ENCODE assay signal across 23 mouse cellular contexts in the genomic region with DNA sequence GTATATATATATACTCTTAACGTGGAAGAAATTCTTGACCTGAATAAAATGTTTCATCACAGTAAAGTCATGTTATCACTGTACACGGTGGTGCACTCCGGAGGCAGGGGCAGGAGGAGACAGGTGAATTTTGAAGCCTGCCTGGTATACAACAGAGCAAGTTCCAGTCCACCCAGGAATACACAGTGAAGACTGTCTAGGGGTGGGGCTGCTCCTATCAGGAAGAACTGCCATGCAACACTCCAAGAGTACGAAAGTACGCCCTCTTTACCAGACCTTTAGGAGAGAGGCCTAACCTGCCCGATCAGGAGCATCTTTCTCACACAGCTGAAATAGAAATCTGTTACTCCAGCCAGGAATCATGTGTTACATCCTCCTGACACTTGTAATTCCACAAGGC. TPM values are rescaled to one million over a fixed set of nuclear protein-coding genes. Genes with fewer than 3 reads are reported as not detected.
DNase-seq lines count a peak whose midpoint lies in the region; ATAC-seq and TF ChIP-seq lines count a peak whose summit lies in the region.
"Had no signal": no experiment of that assay in that cellular context is flagged by ENCODE, and none has a peak within 500 bp of the region (broad histone marks: within the 10 kb centered on the region; RNA-seq: fewer than 3 reads in every experiment).

No protein-coding gene starts in this region.

- no peak for TF ChIP-seq CTCF in heart, adult 2 months (IDR thresholded peaks at IDR 0.05)
- no peak for TF ChIP-seq CTCF in intestine, postnatal 0 days (IDR thresholded peaks at IDR 0.05; ENCODE audit: low read depth)

- no peaks in the 10 kb centered on the region for H3K36me3 ChIP-seq in heart, embryonic 12.5 days
- H3K36me3 ChIP-seq in heart, adult 2 months (ENCODE audit: control insufficient read depth, insufficient read depth, low read length) = peaks cover 7% of the 10 kb centered on the region
- no peaks in the 10 kb centered on the region for H3K36me3 ChIP-seq in heart, embryonic 15.5 days
- no peaks in the 10 kb centered on the region for H3K36me3 ChIP-seq in heart, embryonic 11.5 days (ENCODE audit: control insufficient read depth, insufficient read depth, low read length)
- H3K36me3 ChIP-seq in intestine, embryonic 15.5 days = no peaks in the 10 kb centered on the region
- no peaks in the 10 kb centered on the region for H3K36me3 ChIP-seq in intestine, postnatal 0 days (ENCODE audit: control insufficient read depth, insufficient read depth)
- H3K36me3 ChIP-seq: embryonic facial prominence, embryonic 13.5 days; embryonic facial prominence, embryonic 15.5 days; forebrain, embryonic 15.5 days had no signal

- no peak overlapping the region for H3K27ac ChIP-seq in heart, embryonic 12.5 days (ENCODE audit: poor library complexity, severe bottlenecking)
- H3K27ac ChIP-seq in heart, adult 2 months = no peak overlapping the region
- no peak overlapping the region for H3K27ac ChIP-seq in heart, embryonic 15.5 days
- H3K27ac ChIP-seq in heart, embryonic 11.5 days (ENCODE audit: low read depth, low read length) = no peak overlapping the region
- H3K27ac ChIP-seq in intestine, embryonic 15.5 days = no peak overlapping the region
- no peak overlapping the region for H3K27ac ChIP-seq in intestine, postnatal 0 days (ENCODE audit: low read depth, low read length)
- H3K27ac ChIP-seq: embryonic facial prominence, embryonic 13.5 days; embryonic facial prominence, embryonic 15.5 days; forebrain, embryonic 13.5 days; forebrain, embryonic 15.5 days had no signal

- TF ChIP-seq EP300 in heart, adult 2 months (IDR thresholded peaks at IDR 0.05; ENCODE audit: insufficient read depth, low read depth, low read length) = no peak

- intact Hi-C loops in heart, adult 2 months (cut with DNase I) = no loop called here
- intact Hi-C loops in left cerebral cortex, postnatal 25 days (cut with DNase I) = no loop called here

- no peak overlapping the region for H3K9ac ChIP-seq in heart, embryonic 12.5 days
- H3K9ac ChIP-seq in heart, adult 2 months (ENCODE audit: low read depth, low read length) = no peak overlapping the region
- H3K9ac ChIP-seq in heart, embryonic 15.5 days = no peak overlapping the region
- no peak overlapping the region for H3K9ac ChIP-seq in heart, embryonic 11.5 days (ENCODE audit: low read depth, low read length)
- H3K9ac ChIP-seq in intestine, embryonic 15.5 days = no peak overlapping the region
- no peak overlapping the region for H3K9ac ChIP-seq in intestine, postnatal 0 days (ENCODE audit: low read depth, low read length)
- H3K9ac ChIP-seq: embryonic facial prominence, embryonic 13.5 days; embryonic facial prominence, embryonic 15.5 days; forebrain, embryonic 13.5 days; forebrain, embryonic 15.5 days had no signal

- no peak for DNase-seq in heart, adult 2 months
- no peak for DNase-seq in left cerebral cortex, postnatal 25 days (ENCODE audit: low spot score in 2 of 2)
- DNase-seq: adrenal gland, adult 2 months; adrenal gland, postnatal 10 days; adrenal gland, postnatal 25 days; cerebellum, adult 11 months; cerebellum, adult 18-20 months; cerebellum, adult 8-10 months; cerebellum, adult 9-11 months; cerebellum, postnatal 14 days; cerebellum, postnatal 36 days; embryo, embryonic 11 days had no signal

- peaks cover 59% of the 10 kb centered on the region for H3K4me1 ChIP-seq in heart, embryonic 12.5 days (replicated peaks)
- H3K4me1 ChIP-seq in heart, adult 2 months (ENCODE audit: control insufficient read depth, insufficient read depth, low read length) = peaks cover 4% of the 10 kb centered on the region
- H3K4me1 ChIP-seq in heart, embryonic 15.5 days (replicated peaks) = peaks cover 30% of the 10 kb centered on the region
- peaks cover 18% of the 10 kb centered on the region for H3K4me1 ChIP-seq in heart, embryonic 11.5 days (ENCODE audit: control insufficient read depth, insufficient read depth, low read length)
- H3K4me1 ChIP-seq in intestine, embryonic 15.5 days (replicated peaks) = peaks cover 3% of the 10 kb centered on the region
- H3K4me1 ChIP-seq in intestine, postnatal 0 days (replicated peaks; ENCODE audit: control insufficient read depth, insufficient read depth, low read length) = no peaks in the 10 kb centered on the region

- H3K4me3 ChIP-seq in heart, embryonic 12.5 days = no peak overlapping the region
- H3K4me3 ChIP-seq in heart, adult 2 months = no peak overlapping the region
- no peak overlapping the region for H3K4me3 ChIP-seq in heart, embryonic 15.5 days
- no peak overlapping the region for H3K4me3 ChIP-seq in heart, embryonic 11.5 days (ENCODE audit: low read depth, low read length)
- no peak overlapping the region for H3K4me3 ChIP-seq in intestine, embryonic 15.5 days (replicated peaks)
- H3K4me3 ChIP-seq in intestine, postnatal 0 days (ENCODE audit: low read depth, low read length) = no peak overlapping the region
- H3K4me3 ChIP-seq: embryonic facial prominence, embryonic 13.5 days; embryonic facial prominence, embryonic 15.5 days; forebrain, embryonic 13.5 days; forebrain, embryonic 15.5 days had no signal

- no peak for ATAC-seq in heart, embryonic 12.5 days (ENCODE audit: insufficient number of reproducible peaks, low FRiP score)
- no peak for ATAC-seq in heart, embryonic 15.5 days (replicated peaks; ENCODE audit: insufficient number of reproducible peaks, insufficient read depth, low FRiP score, low read depth)
- no peak for ATAC-seq in heart, embryonic 11.5 days (replicated peaks; ENCODE audit: insufficient number of reproducible peaks, low FRiP score, low TSS enrichment)
- ATAC-seq in intestine, embryonic 15.5 days = peak; percentile 77
- ATAC-seq in intestine, postnatal 0 days = peak; percentile 13; the same call in 1 of the 2 replicates
- no peak for ATAC-seq in megakaryocyte-erythroid progenitor cell, adult 5-6 weeks (replicated peaks; ENCODE audit: low FRiP score, low TSS enrichment, poor library complexity, severe bottlenecking)
- ATAC-seq: forebrain, embryonic 13.5 days; forebrain, embryonic 15.5 days had no signal

- no peaks in the 10 kb centered on the region for H3K27me3 ChIP-seq in heart, embryonic 12.5 days (replicated peaks)
- no peaks in the 10 kb centered on the region for H3K27me3 ChIP-seq in heart, adult 2 months (ENCODE audit: control insufficient read depth, insufficient read depth, low read length)
- H3K27me3 ChIP-seq in heart, embryonic 15.5 days = no peaks in the 10 kb centered on the region
- no peaks in the 10 kb centered on the region for H3K27me3 ChIP-seq in heart, embryonic 11.5 days (ENCODE audit: control insufficient read depth, insufficient read depth, low read length)
- H3K27me3 ChIP-seq in intestine, embryonic 15.5 days (replicated peaks) = no peaks in the 10 kb centered on the region
- no peaks in the 10 kb centered on the region for H3K27me3 ChIP-seq in intestine, postnatal 0 days (replicated peaks; ENCODE audit: control insufficient read depth, insufficient read depth, low read length)
- H3K27me3 ChIP-seq: embryonic facial prominence, embryonic 13.5 days; embryonic facial prominence, embryonic 15.5 days; forebrain, embryonic 15.5 days had no signal

- WGBS in heart, embryonic 12.5 days = 40% methylated on average over 6 of the region's 6 CpGs
- 64% methylated on average over 6 of the region's 6 CpGs for WGBS in heart, adult 2 months
- WGBS in heart, embryonic 15.5 days = 52% methylated on average over 6 of the region's 6 CpGs
- WGBS in heart, embryonic 11.5 days (ENCODE audit: insufficient replicate concordance) = 48% methylated on average over 6 of the region's 6 CpGs
- WGBS in intestine, embryonic 15.5 days = 54% methylated on average over 6 of the region's 6 CpGs
- 52% methylated on average over 6 of the region's 6 CpGs for WGBS in intestine, postnatal 0 days

- H3K4me2 ChIP-seq in heart, embryonic 12.5 days = 0 out of 2 replicates have a peak overlapping the region, but pooled peaks have one; percentile 7
- 0 out of 2 replicates have a peak overlapping the region, but pooled peaks have one; percentile 1 for H3K4me2 ChIP-seq in heart, embryonic 15.5 days
- H3K4me2 ChIP-seq in heart, embryonic 11.5 days = no peak overlapping the region
- H3K4me2 ChIP-seq in intestine, embryonic 15.5 days (replicated peaks) = no peak overlapping the region
- no peak overlapping the region for H3K4me2 ChIP-seq in intestine, postnatal 0 days (replicated peaks; ENCODE audit: low read depth)
- H3K4me2 ChIP-seq: embryonic facial prominence, embryonic 13.5 days; embryonic facial prominence, embryonic 15.5 days; forebrain, embryonic 13.5 days; forebrain, embryonic 15.5 days had no signal

- TF ChIP-seq POLR2A in heart, adult 2 months (IDR thresholded peaks at IDR 0.05; ENCODE audit: insufficient read depth, low read depth, low read length) = no peak

- H3K9me3 ChIP-seq in heart, embryonic 12.5 days (replicated peaks) = no peaks in the 10 kb centered on the region
- no peaks in the 10 kb centered on the region for H3K9me3 ChIP-seq in heart, embryonic 15.5 days (replicated peaks)
- no peaks in the 10 kb centered on the region for H3K9me3 ChIP-seq in heart, embryonic 11.5 days (replicated peaks; ENCODE audit: control insufficient read depth, low read length)
- no peaks in the 10 kb centered on the region for H3K9me3 ChIP-seq in intestine, embryonic 15.5 days
- H3K9me3 ChIP-seq in intestine, postnatal 0 days (ENCODE audit: control insufficient read depth) = no peaks in the 10 kb centered on the region
- H3K9me3 ChIP-seq: embryonic facial prominence, embryonic 13.5 days; embryonic facial prominence, embryonic 15.5 days; forebrain, embryonic 13.5 days; forebrain, embryonic 15.5 days had no signal

- H3K79me2 ChIP-seq in heart, adult 2 months (replicated peaks; ENCODE audit: control insufficient read depth, insufficient read depth, low read length) = peaks cover 1% of the 10 kb centered on the region; the same call in 1 of the 2 replicates

RNA-seq across cellular contexts. Expression of a gene that starts 28.6 kb away (rescaled TPM):
- polyA plus RNA-seq in heart, embryonic 12.5 days (2016; fragmentation: Nextera tagmentation; extraction: Ambion mirVana) = 21.1 and 25.3 TPM in 2 replicates
- total RNA-seq in heart, adult 2 months (2021) = 10 to 100 TPM; 28.1 to 35.7 TPM
- polyA plus RNA-seq in heart, adult 2 months (2012; rRNA removed) = 16.9 and 18.2 TPM in 2 replicates
- 12.9 and 15.8 TPM in 2 replicates for polyA plus RNA-seq in heart, embryonic 15.5 days (2015; fragmentation: Nextera tagmentation; extraction: Ambion mirVana)
- polyA plus RNA-seq in heart, embryonic 11.5 days (2014; fragmentation: Nextera tagmentation; extraction: Ambion mirVana) = 17.7 and 19.8 TPM in 2 replicates
- 19.0 and 21.2 TPM in 2 replicates for polyA plus RNA-seq in intestine, embryonic 15.5 days (2015; fragmentation: Nextera tagmentation; extraction: Ambion mirVana)
- 4.9 and 5.8 TPM in 2 replicates for polyA plus RNA-seq in intestine, postnatal 0 days (2015; fragmentation: Nextera tagmentation; extraction: Ambion mirVana)
- 100 to 1,000 TPM in 1 of 2 experiments, 10 to 100 TPM in 1; 95.9 to 104 TPM for total RNA-seq in left cerebral cortex, postnatal 25 days (2021)
- 0.84 and 3.3 TPM in 2 replicates for total RNA-seq in megakaryocyte-erythroid progenitor cell, adult 5-6 weeks (2014; fragmentation: Nextera tagmentation)
- 0.50 TPM in 1 of 2 replicates, not detected in the other for total RNA-seq in megakaryocyte-erythroid progenitor cell, adult 5-6 weeks (2017)
- total RNA-seq: MEL had no signal

Comparison
In these comparisons a context has a peak if more than half of its experiments do, and no peak if none do; other contexts are left out.
1. H3K4me2 ChIP-seq: peak in heart, embryonic 12.5 days (single experiment) and heart, embryonic 15.5 days (single experiment); none in heart, embryonic 11.5 days (single experiment), intestine, embryonic 15.5 days (single experiment) and intestine, postnatal 0 days (single experiment).
2. ATAC-seq: peak in intestine, embryonic 15.5 days (single experiment) and intestine, postnatal 0 days (single experiment); none in heart, embryonic 12.5 days (single experiment), heart, embryonic 15.5 days (single experiment), heart, embryonic 11.5 days (single experiment) and megakaryocyte-erythroid progenitor cell, adult 5-6 weeks (single experiment).